Mouse (Mus musculus) stomach, postnatal 0 days (tissue): ENCODE measurements around the gene Erich6.

Source experiments
- CTCF ChIP-seq: IDR thresholded peaks from 2 replicates; pipeline ENCODE4 v1.5.1; 2016; ENCODE audit warnings: antibody characterized with exemption, low read depth, mild to moderate bottlenecking, moderate library complexity
- EP300 ChIP-seq: optimal IDR thresholded peaks from 2 replicates; pipeline ENCODE3; 2016; ENCODE audit warnings: antibody characterized with exemption

GRCm38 (mm10) chr3:58647179-58647578 lies 10.2 kb upstream of the Erich6 start:
- TF ChIP-seq CTCF (no peak), EP300 (no peak)
